In genomic region chr8:106839209-106840001, GRCm38 (mm10) we compare ENCODE assay signal across 9 mouse cellular contexts. TPM values are rescaled to one million over a fixed set of nuclear protein-coding genes. Genes with fewer than 3 reads are reported as not detected.
DNase-seq lines count a peak whose midpoint lies in the region; ATAC-seq lines count a peak whose summit lies in the region.
"Had no signal": no experiment of that assay in that cellular context is flagged by ENCODE, and none has a peak within 500 bp of the region (broad histone marks: within the 10 kb centered on the region; RNA-seq: fewer than 3 reads in every experiment).

No protein-coding gene starts in this region.

- DNase-seq in layer of hippocampus, adult 11-12 months (ENCODE audit: low spot score) = peak; percentile 23
- DNase-seq in layer of hippocampus, postnatal 14 days (ENCODE audit: low spot score in 2 of 2) = no peak
- peak; percentile 29 to 35 for DNase-seq in heart, postnatal 14 days
- DNase-seq in left cerebral cortex, adult 9 months (ENCODE audit: low spot score in 2 of 2) = peak; percentile 47 to 69
- DNase-seq in skeletal muscle tissue, adult 2 months (ENCODE audit: low read depth, low spot score) = peak; percentile 25
- DNase-seq in testis, postnatal 10 days (ENCODE audit: low spot score) = no peak
- no peak for DNase-seq in urinary bladder, adult 18-20 months (ENCODE audit: low spot score in 2 of 2)

- no peaks in the 10 kb centered on the region for H3K9me3 ChIP-seq in forebrain, embryonic 12.5 days

- ATAC-seq in forebrain, embryonic 12.5 days (ENCODE audit: low FRiP score) = no peak

- H3K27ac ChIP-seq in forebrain, embryonic 12.5 days = peak overlapping the region; percentile 79

- WGBS in forebrain, embryonic 12.5 days = 34% methylated on average over 11 of the region's 11 CpGs

- no peak overlapping the region for H3K4me3 ChIP-seq in forebrain, embryonic 12.5 days (replicated peaks)
- H3K4me3 ChIP-seq: erythroblast, embryonic 14.5 days had no signal

- intact Hi-C loops in heart, postnatal 14 days (cut with DNase I) = loop anchor here (2.0 to 5.0 kb wide), 2 partner anchors 31 to 67 kb away; partner anchors contain the start of gene Has3

- no peak overlapping the region for H3K4me2 ChIP-seq in forebrain, embryonic 12.5 days

- H3K4me1 ChIP-seq in forebrain, embryonic 12.5 days = peaks cover 16% of the 10 kb centered on the region

- peak overlapping the region; percentile 7; the same call in 1 of the 2 replicates for H3K9ac ChIP-seq in forebrain, embryonic 12.5 days

- no peaks in the 10 kb centered on the region for H3K36me3 ChIP-seq in forebrain, embryonic 12.5 days (replicated peaks)

- no peaks in the 10 kb centered on the region for H3K27me3 ChIP-seq in forebrain, embryonic 12.5 days

RNA-seq across cellular contexts. Expression of gene Has3, which starts 30.6 kb away (rescaled TPM):
- 1 to 10 TPM; 4.3 to 4.7 TPM for total RNA-seq in layer of hippocampus, postnatal 14 days (2021)
- polyA plus RNA-seq in forebrain, embryonic 12.5 days (2016; fragmentation: Nextera tagmentation; extraction: Ambion mirVana) = 0.56 and 0.62 TPM in 2 replicates
- total RNA-seq in heart, postnatal 14 days (2021) = 1 to 10 TPM; 1.2 to 1.9 TPM
- polyA plus RNA-seq: erythroblast, embryonic 14.5 days had no signal

RNA-seq across cellular contexts. Expression of gene Utp4, which starts 54.0 kb away (rescaled TPM):
- 10 to 100 TPM; 36.2 to 38.0 TPM for total RNA-seq in layer of hippocampus, postnatal 14 days (2021)
- polyA plus RNA-seq in forebrain, embryonic 12.5 days (2016; fragmentation: Nextera tagmentation; extraction: Ambion mirVana) = 59.4 and 59.6 TPM in 2 replicates
- total RNA-seq in heart, postnatal 14 days (2021) = 10 to 100 TPM; 19.2 to 23.0 TPM

Comparison
In these comparisons a context has a peak if more than half of its experiments do, and no peak if none do; other contexts are left out.
1. DNase-seq: peak in layer of hippocampus, adult 11-12 months (single experiment), heart, postnatal 14 days (2 of 2), left cerebral cortex, adult 9 months (2 of 2) and skeletal muscle tissue, adult 2 months (single experiment); none in layer of hippocampus, postnatal 14 days (0 of 2), testis, postnatal 10 days (single experiment) and urinary bladder, adult 18-20 months (0 of 2).